Mouse (Mus musculus) lung, postnatal 0 days (tissue): ENCODE measurements around the gene Swsap1. TPM values are rescaled to one million over a fixed set of nuclear protein-coding genes. Genes with fewer than 3 reads are reported as not detected.

ENCODE experiments used
- ATAC-seq: fragments of 200-750 bp; cut with Nextera tagmentation; 2 replicates; pipeline ENCODE4 v1.8.0; 2017; ENCODE audit warnings: moderate library complexity
- DNase-seq: peaks from one replicate; pipeline ENCODE4 v3.0.0-alpha.2; 2016; ENCODE audit warnings: low spot score
- H3K27ac ChIP-seq: fragments of 300-500 bp; sonication (generic); 2 replicates; pipeline ENCODE4 v1.5.1; 2014; ENCODE audit warnings: antibody characterized with exemption, mild to moderate bottlenecking, low read length, mixed read lengths
- H3K27me3 ChIP-seq: fragments of 300-500 bp; sonication (generic); replicated peaks from 2 replicates; pipeline ENCODE4 v1.6.1; 2014; ENCODE audit warnings: low read length, mixed read lengths; ENCODE audit not compliant: insufficient read depth
- H3K36me3 ChIP-seq: fragments of 300-500 bp; sonication (generic); 2 replicates; pipeline ENCODE4 v1.6.1; 2014; ENCODE audit warnings: low read length, mixed read lengths; ENCODE audit not compliant: insufficient read depth
- H3K4me1 ChIP-seq: fragments of 300-500 bp; sonication (generic); 2 replicates; pipeline ENCODE4 v1.6.1; 2014; ENCODE audit warnings: antibody characterized with exemption, low read depth, low read length, mixed read lengths; ENCODE audit not compliant: insufficient read depth
- H3K4me2 ChIP-seq: fragments of 300-500 bp; sonication (generic); replicated peaks from 2 replicates; pipeline ENCODE4 v1.6.1; 2014; ENCODE audit warnings: low read depth, mild to moderate bottlenecking, low read length, moderate library complexity, mixed read lengths
- H3K4me3 ChIP-seq: fragments of 300-500 bp; sonication (generic); 2 replicates; pipeline ENCODE4 v1.5.1; 2014; ENCODE audit warnings: low read depth, low read length
- H3K9ac ChIP-seq: fragments of 300-500 bp; sonication (generic); replicated peaks from 2 replicates; pipeline ENCODE4 v1.6.1; 2014; ENCODE audit warnings: low read depth, mild to moderate bottlenecking
- H3K9me3 ChIP-seq: fragments of 300-500 bp; sonication (generic); 2 replicates; pipeline ENCODE4 v1.6.1; 2016; ENCODE audit warnings: low read length, mixed read lengths
- CTCF ChIP-seq: IDR thresholded peaks from 2 replicates; pipeline ENCODE4 v1.5.1; 2016; ENCODE audit warnings: antibody characterized with exemption, mild to moderate bottlenecking
- EP300 ChIP-seq: IDR thresholded peaks from 2 replicates; pipeline ENCODE4 v1.6.1; 2016; ENCODE audit warnings: antibody characterized with exemption, mild to moderate bottlenecking, control low read depth
- WGBS: fragments of 180-500 bp; shearing (Covaris S2); extraction: QIAGEN DNeasy Blood & Tissue Kit; methylation state at CpG from one replicate; pipeline ENCODE4 v1.1.7; 2014; 5-methylcytosine and 5-hydroxymethylcytosine counted together
- polyA plus RNA-seq: library from polyadenylated mRNA; unstranded; fragments of >200 nt; fragmentation: Nextera tagmentation; extraction: Ambion mirVana; gene quantifications from 2 replicates; pipeline ENCODE4 v1.2.1, GENCODE M21; 2015

The Swsap1 gene
- polyA plus RNA-seq, 1 experiment from 2014 or later: 5.7 TPM

DNA sequence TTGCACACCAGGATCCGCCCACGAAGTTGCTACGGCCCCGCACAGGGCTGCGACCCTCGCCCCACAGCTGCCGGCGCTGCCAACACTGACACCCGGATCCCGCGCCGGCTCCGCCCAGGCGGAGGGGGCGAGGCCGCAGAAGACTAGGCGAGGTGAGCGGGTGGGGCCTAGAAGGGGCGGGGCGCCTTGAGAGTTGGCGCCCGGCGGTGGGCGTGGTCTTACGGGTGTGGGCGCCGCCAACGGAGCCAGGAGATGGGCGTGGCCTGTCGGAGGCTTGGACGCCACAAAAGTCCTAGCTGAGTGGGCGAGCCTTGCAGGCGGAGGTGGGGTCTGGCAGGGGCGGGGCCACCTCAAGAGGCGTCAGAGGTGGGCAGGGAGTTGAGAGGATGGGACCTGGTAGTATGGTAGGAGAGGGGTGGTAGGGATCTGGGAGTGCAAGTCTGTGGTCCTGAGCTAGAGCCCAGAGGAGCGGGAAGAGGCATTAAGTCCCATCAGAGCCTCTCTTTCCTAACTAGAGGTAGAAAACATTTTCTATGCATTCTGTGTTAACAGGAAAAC lies 37.4 kb upstream of the Swsap1 start, which contains the start of gene Rab3d:
TSS of gene Rab3d (minus strand) at position 158 of the 558 bp plus-strand sequence.
- Histone ChIP-seq H3K4me1 (peaks cover 3% of the 10 kb centered on the region; the same call in 1 of the 2 replicates), H3K27me3 (no peaks in the 10 kb centered on the region), H3K4me3 (peak within 1 kb of the TSS; percentile 79), H3K9me3 (no peaks in the 10 kb centered on the region), H3K36me3 (no peaks in the 10 kb centered on the region), H3K4me2 (peak within 1 kb of the TSS; percentile 99), H3K27ac (peak within 1 kb of the TSS; percentile 85), H3K9ac (peak within 1 kb of the TSS; percentile 44)
- TF ChIP-seq EP300 (no peak), CTCF (no peak)
- WGBS: under 1% methylated on average over 34 of the region's 36 CpGs
- peak; percentile 98 for DNase-seq
- ATAC-seq: peak; percentile 94

DNA sequence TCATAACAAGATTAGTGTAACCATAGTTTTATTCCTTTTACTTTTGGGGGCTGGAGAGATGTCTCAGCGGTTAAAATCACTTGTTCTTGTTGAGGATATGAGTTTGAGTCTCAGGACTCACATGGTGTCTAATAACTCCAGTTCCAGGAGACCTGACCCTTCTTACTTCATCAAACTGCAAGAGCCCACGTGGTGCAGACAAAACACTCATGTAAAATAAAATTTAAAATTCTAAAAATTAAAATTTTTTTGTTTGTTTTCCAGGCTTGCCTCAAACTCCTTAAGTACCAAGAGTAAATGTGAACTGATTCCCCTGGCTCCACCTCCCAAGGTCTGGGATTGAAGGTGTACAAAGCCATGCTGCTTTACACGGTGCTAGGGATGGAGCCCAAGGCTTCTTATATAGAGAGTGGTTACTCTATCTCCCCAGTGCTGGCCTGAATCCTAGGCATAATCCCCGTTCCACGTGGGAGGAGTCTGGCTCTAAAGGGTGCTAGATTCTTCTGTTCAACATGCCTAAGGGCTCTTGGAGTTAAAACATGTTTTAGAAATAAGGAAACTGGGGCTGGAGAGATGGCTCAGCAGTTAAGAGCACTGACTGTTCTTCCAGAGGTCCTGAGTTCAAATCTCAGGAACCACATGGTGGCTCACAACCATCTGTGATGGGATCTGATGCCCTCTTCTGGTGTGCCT lies 36.7 kb upstream of the Swsap1 start:
- H3K9ac ChIP-seq: no peak overlapping the region
- no peak overlapping the region for H3K4me3 ChIP-seq
- ATAC-seq: no peak

DNA sequence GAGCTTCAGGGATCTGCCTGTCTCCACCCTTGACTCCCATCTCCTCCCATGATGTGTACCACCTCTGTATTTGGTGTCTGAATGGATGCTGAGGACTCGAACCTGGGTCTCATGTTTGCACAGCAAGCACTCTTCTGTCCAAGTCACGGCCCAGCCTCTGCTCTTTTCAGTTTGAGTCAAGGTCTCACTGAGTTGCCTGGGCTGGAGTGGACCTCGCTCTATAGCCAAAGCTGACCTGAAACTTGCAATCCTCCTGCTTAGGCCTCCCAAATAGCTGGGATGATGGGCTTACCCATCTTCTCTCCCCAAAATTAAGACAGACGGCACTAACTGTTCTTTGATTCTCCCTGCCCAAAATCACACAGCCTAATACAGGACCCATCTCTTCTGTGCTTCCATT lies 32.5 kb upstream of the Swsap1 start:
- Histone ChIP-seq H3K4me2 (no peak overlapping the region), H3K27me3 (no peaks in the 10 kb centered on the region), H3K9me3 (no peaks in the 10 kb centered on the region), H3K4me3 (no peak overlapping the region), H3K27ac (peak overlapping the region; percentile 86), H3K9ac (no peak overlapping the region), H3K36me3 (no peaks in the 10 kb centered on the region), H3K4me1 (peaks cover 22% of the 10 kb centered on the region)
- 93% methylated on average over 4 of the region's 4 CpGs for WGBS
- ATAC-seq: no peak
- DNase-seq: no peak
- TF ChIP-seq CTCF: no peak
- no peak for TF ChIP-seq EP300

More for the DNA sequence above, 36.7 kb upstream of the Swsap1 start:
- H3K36me3 ChIP-seq: no peaks in the 10 kb centered on the region
- WGBS: 11% methylated on average over 5 of the region's 5 CpGs
- H3K9me3 ChIP-seq: no peaks in the 10 kb centered on the region
- H3K4me2 ChIP-seq: peak overlapping the region; percentile 99; the same call in 1 of the 2 replicates
- H3K27me3 ChIP-seq: no peaks in the 10 kb centered on the region
- H3K4me1 ChIP-seq: peaks cover 9% of the 10 kb centered on the region; the same call in 1 of the 2 replicates
- TF ChIP-seq CTCF: peak; percentile 17; the same call in 1 of the 2 replicates
- TF ChIP-seq EP300: no peak
- peak; percentile 65 for DNase-seq
- H3K27ac ChIP-seq: peak overlapping the region; percentile 85; the same call in 1 of the 2 replicates

DNA sequence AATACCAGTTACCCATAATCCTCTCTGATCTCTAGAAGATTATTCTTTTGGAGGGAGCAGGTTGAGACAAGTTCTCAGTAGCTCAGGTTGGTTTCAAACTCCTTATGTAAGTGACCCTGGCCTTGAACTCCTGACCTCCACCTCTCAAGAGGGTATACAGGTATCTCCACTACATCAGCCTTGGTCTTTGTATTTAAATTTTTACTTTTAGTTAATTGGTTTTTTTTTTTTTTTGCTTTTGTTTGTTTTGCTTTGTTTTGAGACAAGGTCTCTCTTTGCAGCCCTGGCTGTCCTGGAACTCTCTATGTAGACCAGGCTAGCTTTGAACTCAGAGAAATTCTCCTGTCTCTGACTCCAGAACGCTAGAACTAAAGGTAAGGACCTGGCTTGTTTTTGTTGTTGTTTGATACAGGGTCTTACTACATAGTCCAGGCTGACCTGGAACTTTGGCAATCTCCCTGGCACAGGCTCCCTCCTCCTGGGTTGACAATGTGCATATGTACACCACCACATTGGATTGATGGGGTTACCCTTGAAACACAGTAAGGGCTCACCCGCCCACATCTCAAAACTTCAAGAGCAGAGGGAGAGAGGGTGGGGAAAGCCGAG lies 32.0 kb upstream of the Swsap1 start:
- DNase-seq (no peak), ATAC-seq (no peak)
- no peak for TF ChIP-seq EP300
- TF ChIP-seq CTCF: no peak
- Histone ChIP-seq H3K4me3 (no peak overlapping the region), H3K9me3 (no peaks in the 10 kb centered on the region), H3K27ac (peak overlapping the region; percentile 86), H3K4me1 (peaks cover 22% of the 10 kb centered on the region), H3K4me2 (no peak overlapping the region), H3K27me3 (no peaks in the 10 kb centered on the region), H3K9ac (no peak overlapping the region), H3K36me3 (no peaks in the 10 kb centered on the region)
- WGBS: 16% methylated on average over 3 of the region's 3 CpGs

DNA sequence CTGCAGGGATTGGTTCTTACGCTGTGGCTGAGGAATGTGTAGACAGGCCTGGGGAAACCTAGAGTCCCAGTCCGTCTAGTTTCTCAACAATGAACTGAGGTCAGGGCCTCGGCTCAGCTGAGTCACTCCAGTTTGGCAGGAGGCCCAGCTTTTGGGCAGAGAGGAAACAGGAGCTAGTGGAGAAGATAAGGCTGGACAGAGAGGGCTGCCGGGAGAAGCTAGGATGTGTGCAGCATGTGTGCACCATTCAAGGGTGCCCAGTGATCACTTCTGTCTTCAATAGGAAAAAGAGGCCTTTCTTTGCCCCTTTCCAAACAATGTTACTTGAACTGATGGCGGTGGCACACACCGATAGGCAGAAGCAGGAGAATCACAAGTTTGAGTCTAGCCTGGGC lies 31.5 kb upstream of the Swsap1 start:
- ATAC-seq (peak; percentile 90), DNase-seq (peak; percentile 98)
- Histone ChIP-seq H3K36me3 (no peaks in the 10 kb centered on the region), H3K27me3 (no peaks in the 10 kb centered on the region), H3K4me2 (no peak overlapping the region), H3K4me3 (no peak overlapping the region), H3K9ac (no peak overlapping the region), H3K9me3 (no peaks in the 10 kb centered on the region), H3K27ac (peak overlapping the region; percentile 86), H3K4me1 (peaks cover 19% of the 10 kb centered on the region)
- WGBS: 16% methylated on average over 6 of the region's 6 CpGs
- no peak for TF ChIP-seq CTCF
- TF ChIP-seq EP300: peak; percentile 97

DNA sequence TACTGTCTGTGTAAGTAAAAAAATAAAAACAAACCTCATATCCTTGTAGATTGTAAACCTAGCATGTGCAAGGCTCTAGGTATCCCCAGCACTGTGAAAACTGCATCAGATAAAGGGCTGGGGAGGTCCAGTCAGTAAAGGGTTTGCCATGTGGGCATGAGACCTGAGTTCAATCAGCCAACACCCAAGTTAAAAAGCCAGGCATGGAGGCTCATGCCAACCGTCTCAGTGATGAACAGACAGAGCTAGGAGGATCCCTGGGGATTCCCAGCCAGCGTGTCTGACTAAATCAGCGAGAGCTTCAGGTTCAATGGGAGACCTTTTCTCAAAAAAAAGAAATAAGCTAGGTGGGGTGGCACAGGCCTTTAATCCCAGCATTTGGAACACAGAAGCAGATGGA lies 30.5 kb upstream of the Swsap1 start:
- Histone ChIP-seq H3K27me3 (no peaks in the 10 kb centered on the region), H3K4me1 (peaks cover 19% of the 10 kb centered on the region), H3K9ac (no peak overlapping the region), H3K4me2 (no peak overlapping the region), H3K27ac (0 out of 2 replicates have a peak overlapping the region, but pooled peaks have one; percentile 79), H3K4me3 (no peak overlapping the region), H3K36me3 (no peaks in the 10 kb centered on the region), H3K9me3 (no peaks in the 10 kb centered on the region)
- ATAC-seq (no peak), DNase-seq (no peak)
- TF ChIP-seq CTCF: no peak
- no peak for TF ChIP-seq EP300
- 95% methylated on average over 3 of the region's 3 CpGs for WGBS
